Mouse (Mus musculus) v-Abl transformed pro-B cells (cell line): ENCODE data around the gene Fam214b.
"Not testable (repeated sequence)": the region's sequence is repeated elsewhere in the genome, so short reads cannot be mapped to it uniquely, and the experiment has no call there.

ENCODE experiments used
- in situ Hi-C, 2 experiments: fragments of 400-800 bp; cut with MboI; formaldehyde crosslinking; loops; one replicate each; pipeline ENCODE4 v1.15.1; 2025; ENCODE audit not compliant: unreplicated experiment in 2 of 2

The Fam214b gene

DNA sequence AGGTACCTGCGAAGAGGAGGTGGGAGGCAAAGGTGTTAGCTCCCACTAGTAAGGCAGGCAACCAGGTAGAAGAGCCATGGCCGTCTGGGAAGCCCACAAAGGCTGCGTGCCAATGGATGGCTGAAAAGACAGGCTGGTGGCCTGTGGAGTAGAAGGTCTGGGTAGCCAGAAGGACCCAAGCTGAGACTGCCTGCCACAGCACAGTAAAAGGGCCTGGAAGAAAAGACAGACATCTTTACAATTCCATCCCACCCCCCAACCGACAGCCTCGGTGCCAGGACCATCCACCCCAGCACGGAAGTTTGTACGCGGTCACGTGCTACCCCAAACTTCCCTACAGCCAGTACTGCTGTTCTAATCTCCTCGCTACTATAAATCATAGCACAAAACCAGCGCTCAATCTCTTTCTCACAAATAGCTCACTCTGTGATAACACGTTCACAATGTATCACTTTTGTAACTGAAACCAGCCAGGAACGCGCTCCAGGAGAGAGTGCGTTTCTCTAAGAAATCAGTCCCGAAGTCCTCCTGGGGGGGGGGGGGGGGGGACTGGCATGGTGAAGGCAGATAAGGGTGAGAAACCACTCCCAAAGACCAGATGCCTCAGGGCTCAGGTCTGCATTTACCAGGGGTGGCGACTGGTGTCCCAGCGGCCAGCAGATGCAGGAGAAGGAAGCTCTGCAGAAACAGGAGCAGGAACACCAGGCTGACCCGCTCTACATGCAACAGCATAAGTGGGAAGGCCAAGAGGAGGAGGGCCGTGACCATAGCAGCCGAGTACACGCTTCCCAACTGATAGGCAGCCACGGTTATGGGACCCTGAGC lies 26.2 kb downstream of the Fam214b start:
- in situ Hi-C loops, result no loop called here

DNA sequence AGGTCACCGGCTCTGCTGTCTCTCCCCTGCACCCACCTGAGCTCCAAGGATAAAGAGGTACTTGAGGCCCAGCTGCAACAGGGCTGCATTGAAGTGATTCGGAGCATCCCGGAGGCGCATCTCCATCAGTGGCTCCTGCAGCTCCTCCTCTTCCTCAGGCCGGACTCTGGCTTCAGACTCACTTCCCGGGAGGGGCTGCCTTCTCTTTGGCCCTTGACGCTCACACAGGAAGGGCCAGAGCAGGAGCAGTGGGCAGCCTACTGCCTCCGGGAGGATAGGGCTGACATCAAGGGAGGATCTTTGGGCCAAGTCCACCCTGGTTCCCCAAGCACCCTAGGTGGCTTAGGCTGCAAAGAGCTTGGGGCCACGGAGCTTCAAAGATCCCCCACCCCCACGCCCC lies 26.8 kb downstream of the Fam214b start:
- in situ Hi-C loops, result no loop called here

DNA sequence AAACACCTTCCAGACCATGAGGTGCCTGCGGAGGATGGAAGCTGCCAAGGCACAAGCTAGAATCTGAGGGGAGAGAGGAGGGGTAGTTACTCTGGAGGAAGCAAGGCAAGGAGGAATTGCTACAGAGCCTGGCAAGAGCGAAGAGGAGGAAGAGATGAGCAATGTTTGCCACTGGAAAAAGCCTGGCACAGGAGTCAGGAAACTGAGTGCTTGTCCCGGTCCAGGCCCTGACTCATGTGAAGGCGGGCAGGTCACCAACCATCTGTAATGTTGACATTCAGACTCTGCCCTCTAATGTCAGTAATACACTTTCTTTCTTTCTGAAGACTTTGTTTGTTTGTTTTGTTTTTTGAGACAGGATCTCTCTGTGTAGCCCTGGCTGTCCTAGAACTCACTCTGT lies 27.9 kb downstream of the Fam214b start:
- in situ Hi-C loops, result no loop called here

DNA sequence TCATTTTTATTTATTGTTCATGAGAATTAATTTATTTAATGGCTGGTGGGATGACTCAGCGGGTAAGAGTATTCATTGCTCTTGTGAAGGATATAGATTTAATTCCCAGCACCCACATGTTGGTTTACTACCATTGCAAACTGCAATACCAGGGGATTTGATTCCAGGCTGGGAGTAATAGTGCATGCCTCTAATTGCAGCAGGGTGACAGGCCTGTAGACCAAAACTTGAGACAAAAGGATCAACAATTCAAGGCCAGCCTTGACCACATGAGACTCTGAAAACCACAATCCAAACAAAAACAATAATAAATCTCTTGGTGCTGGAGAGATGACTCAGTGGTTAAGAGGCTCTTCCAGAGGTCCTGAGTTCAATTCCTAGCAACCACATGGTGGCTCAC lies 33.9 kb downstream of the Fam214b start:
- in situ Hi-C loops, result no loop called here

DNA sequence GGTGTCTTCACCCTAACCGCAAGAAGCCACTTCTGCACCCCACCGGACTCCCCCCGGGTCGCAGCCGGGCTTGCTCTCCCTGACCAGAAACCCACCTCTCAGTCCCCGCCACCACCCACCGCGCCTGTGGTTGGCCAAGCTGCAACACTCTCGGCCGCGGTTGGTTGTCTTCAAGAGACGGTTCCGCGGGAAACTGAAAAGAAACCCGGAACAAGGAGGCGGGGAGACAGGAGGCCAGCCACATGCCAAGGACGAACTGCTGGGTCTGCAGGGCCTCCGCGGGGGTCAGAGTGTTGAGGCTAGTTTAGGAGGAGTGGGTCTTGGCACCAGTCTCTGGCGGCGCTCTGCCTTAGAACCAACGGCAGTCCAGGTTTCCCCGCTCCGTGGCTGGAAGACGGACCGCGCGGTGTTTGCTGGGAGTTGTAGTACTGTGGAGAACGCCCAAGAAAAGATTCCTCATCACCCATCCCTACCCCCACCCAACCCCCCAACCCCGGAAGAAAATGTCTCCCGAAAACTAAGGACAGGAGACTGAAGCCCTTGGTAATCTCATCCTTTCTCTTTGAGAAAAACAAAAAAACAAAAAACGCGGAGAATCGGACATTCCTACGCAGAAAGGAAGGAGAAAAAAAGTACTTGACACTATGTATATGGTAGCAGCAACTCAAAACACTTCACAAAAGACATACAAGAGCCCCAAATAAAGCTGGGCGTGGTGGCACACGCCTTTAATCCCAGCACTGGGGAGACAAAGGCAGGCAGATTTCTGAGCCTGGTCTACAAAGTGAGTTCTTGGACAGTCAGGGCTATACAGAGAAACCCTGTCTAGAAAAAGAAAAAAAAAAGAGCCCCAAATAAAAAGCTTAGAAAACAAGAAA lies 35.6 kb downstream of the Fam214b start, which contains the start of gene Fancg:
Gene Fancg, minus strand, starts transcription at position 346 of the 878 bp plus-strand sequence.
- in situ Hi-C loops, result no loop called here

DNA sequence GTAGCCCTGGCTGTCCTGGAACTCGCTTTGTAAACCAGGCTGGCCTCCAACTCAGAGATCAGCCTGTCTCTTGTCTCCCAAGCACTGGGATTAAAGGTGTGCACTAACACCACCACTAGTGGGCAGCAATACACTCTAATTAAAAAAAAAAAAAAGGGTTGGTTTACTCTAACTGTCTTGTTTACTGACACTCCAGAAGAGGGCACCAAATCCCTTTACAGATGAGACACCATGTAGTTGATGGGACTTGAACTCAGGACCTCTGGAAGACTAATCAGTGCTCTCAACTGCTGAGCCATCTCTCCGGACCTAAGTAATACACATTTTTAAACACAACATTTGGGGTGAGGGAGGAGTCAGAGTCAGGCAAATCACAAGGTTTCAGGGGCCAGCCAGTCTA lies 40.3 kb downstream of the Fam214b start:
- in situ Hi-C loops, result no loop called here

DNA sequence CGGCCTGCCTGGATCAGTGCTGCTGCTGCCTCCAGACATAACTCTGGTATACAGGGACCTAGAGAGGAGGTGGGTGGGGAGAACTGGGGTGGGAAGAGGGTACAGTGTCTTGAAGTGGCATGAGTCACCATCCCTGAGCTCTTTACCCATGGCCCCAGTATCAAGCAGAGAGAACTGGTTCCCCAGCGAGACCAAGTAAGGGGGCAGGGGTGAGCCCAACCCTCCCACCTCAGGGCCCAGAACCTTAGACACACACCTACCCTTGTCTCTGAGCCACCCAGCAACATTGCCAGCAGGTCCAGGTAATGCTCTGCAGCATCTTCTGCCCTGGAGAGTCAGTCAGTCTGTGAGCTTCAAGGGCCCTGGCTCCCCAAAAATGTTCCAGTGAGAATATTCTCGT lies 41.1 kb downstream of the Fam214b start:
- in situ Hi-C loops, result no loop called here

DNA sequence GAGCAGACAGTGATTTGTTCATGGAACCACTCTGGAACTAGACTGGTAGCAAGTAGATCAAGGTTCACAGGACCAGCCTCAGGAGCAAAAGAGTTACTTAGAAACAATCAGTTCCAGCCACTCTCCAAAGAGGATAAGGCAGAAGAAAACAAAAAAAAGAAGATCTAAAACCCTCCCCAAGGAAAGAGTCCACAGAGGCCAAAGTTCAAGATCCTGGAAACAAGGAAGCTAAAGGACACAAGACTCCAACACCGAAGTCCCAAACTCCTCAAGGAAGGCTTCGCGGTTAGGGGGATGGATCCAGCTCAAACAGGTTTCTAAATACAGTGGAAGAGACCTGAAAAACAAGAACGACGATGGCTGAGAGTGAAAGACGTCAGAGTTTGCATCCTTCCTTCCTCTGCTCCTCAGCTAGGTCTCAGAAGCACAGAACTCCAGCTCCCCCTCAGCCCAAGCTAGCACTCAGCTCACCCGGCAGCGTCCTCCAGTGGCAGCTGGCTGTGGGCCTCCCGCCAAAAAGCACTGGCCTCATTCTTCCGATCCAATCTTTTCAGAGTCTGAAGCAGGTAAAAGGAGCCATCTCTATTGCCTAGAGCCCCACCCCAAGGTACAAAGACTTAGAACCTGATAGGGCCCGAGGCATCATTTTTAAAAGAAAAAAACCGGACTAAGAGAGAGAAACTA lies 43.1 kb downstream of the Fam214b start:
- in situ Hi-C loops, result no loop called here

DNA sequence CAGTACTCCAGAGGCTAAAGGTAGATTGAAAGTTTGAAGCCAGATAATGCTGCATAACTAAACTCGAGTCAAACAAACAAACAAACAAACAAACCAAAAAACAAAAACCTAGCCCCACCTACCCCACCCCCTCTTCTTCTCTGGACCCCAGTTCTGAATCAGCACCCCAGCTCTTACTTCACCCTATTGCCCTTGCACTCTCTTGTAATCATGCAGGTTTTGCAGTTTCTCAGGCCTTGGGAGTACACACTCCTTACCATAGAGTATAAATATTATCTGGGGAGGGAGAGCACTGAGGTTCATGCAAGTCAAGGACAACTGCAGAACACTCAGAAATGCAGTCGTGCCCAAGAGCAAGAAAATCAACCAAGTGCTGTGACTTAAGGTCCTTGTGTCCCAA lies 44.7 kb downstream of the Fam214b start:
- in situ Hi-C loops, result no loop called here

DNA sequence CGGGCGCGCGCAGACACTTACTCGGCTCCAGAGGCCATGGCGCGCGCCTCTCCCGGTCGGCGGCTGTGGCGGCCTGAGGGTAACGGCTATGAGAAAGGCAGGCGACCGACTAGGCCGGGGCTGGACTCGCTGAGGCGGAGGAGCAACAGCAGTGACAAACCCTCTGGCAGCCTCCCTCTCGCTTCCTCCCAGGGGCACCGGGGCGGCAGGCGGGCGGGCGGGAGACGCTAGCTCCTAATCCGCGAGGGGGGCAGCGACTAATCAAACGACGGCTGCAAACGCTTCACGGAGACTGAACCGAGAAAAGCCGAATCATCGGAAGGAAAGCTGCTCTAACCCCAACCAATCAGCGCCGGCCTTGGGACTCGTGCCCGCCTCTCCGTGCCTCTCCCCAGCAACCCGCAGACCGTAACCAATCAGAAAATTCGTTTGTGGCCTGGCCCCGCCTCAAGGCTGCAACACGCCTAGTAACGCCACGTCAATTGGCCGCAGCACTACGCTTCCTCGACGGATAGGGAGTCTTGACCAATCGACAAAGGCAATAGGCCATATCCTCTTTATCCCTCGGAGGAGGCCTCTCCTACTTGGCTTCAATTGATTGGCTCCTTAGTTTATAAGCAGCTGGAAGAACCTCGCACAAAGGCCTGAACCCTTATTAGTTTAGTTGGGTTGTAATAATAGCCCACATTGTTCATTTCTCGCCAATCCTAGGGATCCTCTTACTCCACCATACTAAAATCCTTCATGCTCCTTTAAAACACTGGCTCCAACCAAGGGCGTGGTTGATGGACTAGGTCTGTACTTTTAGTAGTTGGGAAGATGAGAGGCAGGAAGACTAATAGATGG lies 45.7 kb downstream of the Fam214b start, which contains the start of gene Vcp:
Gene Vcp, minus strand, starts transcription at position 367 of the 846 bp plus-strand sequence.
- in situ Hi-C loops, result not testable (repeated sequence)

DNA sequence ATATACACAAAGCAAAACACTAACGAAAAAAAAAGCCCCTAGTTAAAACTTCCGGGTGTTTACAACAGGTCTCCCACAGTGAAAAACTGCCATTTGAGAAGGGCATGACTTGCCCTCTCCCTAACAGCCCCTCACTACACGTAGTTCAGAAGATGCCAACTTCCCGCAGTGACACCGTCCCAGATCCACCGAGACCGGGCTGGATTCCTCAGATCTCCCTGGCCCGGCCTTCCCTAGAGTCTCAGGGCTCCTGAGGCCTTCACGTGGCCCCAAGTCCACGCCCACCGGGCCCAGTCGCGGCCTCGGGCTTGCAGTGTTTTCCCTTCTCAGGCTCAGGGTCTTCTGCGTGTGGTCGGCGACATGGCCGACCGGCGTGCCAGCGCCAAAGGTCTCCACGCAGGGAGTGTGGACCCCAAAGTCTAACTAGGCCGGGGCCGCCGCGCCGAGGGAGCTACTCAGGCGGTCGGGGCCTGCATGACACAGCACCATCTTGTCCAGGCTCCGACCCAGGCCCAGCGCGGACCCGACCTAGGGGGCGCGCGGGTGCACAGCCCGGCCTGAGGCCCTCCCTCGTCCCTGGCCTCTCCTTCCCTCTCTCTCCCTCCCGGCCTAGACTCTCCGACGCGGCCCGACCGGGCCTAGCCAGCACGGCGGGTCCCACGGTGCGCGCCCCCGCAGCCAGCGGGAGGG lies 46.4 kb downstream of the Fam214b start:
- in situ Hi-C loops, result no loop called here

DNA sequence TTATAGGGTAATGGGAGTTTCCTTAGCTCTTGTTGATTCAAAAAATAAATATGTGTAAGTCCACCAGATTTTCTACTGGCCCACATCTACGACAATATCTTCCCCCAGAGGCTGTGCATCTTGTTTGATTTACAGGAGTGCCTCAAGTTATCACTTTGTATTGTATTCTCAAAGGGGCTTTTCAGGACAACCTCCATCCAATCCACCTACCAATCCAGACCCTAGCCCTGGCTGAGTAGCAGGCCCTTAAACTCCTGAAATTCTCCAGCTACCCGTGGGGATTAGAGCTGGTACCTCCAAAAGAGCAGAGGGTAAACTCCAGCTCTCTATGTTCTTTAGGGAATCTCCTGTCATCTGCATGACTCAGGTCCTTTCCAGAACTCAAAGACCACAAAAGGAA lies 48.0 kb downstream of the Fam214b start:
- in situ Hi-C loops, result no loop called here

DNA sequence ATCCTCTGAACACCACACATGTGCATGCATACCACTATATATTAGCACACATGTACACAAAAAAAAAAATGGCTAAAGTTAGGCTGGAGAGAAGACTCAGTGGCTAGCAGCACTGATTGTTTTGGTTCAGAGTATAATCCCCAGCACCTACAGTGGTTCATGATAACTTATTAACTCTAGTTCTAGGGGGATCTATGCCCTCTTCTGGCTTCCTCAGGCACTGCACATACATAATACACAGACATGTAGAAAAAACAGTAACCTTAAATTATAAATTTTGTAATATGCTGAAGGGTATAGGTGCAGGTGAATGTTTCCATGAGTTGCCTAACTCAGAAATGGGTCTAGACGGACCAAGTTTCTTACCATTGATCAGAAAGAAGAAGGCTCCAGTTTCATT lies 57.7 kb downstream of the Fam214b start:
- in situ Hi-C loops, result loop anchor here in 1 of 2 experiments (10.0 kb wide), 1 partner anchor 1993 kb away; no protein-coding TSS in a partner anchor
